In genomic region chr13:68607652-68608405, GRCm38 (mm10) we compare ENCODE assay signal across 9 mouse cellular contexts. TPM values are rescaled to one million over a fixed set of nuclear protein-coding genes. Genes with fewer than 3 reads are reported as not detected.
DNase-seq lines count a peak whose midpoint lies in the region; ATAC-seq lines count a peak whose summit lies in the region.
"Had no signal": no experiment of that assay in that cellular context is flagged by ENCODE, and none has a peak within 500 bp of the region (broad histone marks: within the 10 kb centered on the region; RNA-seq: fewer than 3 reads in every experiment).

No protein-coding gene starts in this region.

- no peak overlapping the region for H3K27ac ChIP-seq in heart, embryonic 16.5 days (ENCODE audit: low read length)
- H3K27ac ChIP-seq in forebrain, embryonic 15.5 days (replicated peaks) = no peak overlapping the region

- H3K9ac ChIP-seq in heart, embryonic 16.5 days (ENCODE audit: low read length) = peak overlapping the region; percentile 15; the same call in 1 of the 2 replicates
- H3K9ac ChIP-seq in forebrain, embryonic 15.5 days (replicated peaks) = no peak overlapping the region

- DNase-seq in heart, adult 9 months (ENCODE audit: low spot score in 2 of 2) = no peak
- peak; percentile 21 for DNase-seq in MN1 (ENCODE audit: low spot score)
- DNase-seq in lung, postnatal 10 days = peak; percentile 71
- DNase-seq in left cerebral cortex, adult 8-10 months (ENCODE audit: low spot score in 2 of 2) = no peak
- DNase-seq in layer of hippocampus, postnatal 14 days (ENCODE audit: low spot score in 2 of 2) = no peak
- no peak for DNase-seq in frontal cortex, postnatal 10 days (ENCODE audit: low spot score in 2 of 2)

- WGBS in heart, embryonic 16.5 days = 41% methylated on average over 21 of the region's 21 CpGs
- 56% methylated on average over 21 of the region's 21 CpGs for WGBS in forebrain, embryonic 15.5 days

- no peaks in the 10 kb centered on the region for H3K9me3 ChIP-seq in heart, embryonic 16.5 days (replicated peaks; ENCODE audit: control insufficient read depth, low read length)
- no peaks in the 10 kb centered on the region for H3K9me3 ChIP-seq in forebrain, embryonic 15.5 days

- no peak for ATAC-seq in heart, embryonic 16.5 days (replicated peaks; ENCODE audit: extremely low read depth, insufficient read depth, low FRiP score)
- peak; percentile 49 for ATAC-seq in forebrain, embryonic 15.5 days (replicated peaks)

- H3K4me1 ChIP-seq in heart, embryonic 16.5 days (ENCODE audit: control insufficient read depth, insufficient read depth, low read length) = no peaks in the 10 kb centered on the region; the same call in 1 of the 2 replicates
- peaks cover 3% of the 10 kb centered on the region; the same call in 1 of the 2 replicates for H3K4me1 ChIP-seq in forebrain, embryonic 15.5 days

- H3K4me2 ChIP-seq in heart, embryonic 16.5 days (ENCODE audit: low read depth, low read length) = peak overlapping the region; percentile 58
- peak overlapping the region; percentile 24; the same call in 1 of the 2 replicates for H3K4me2 ChIP-seq in forebrain, embryonic 15.5 days (replicated peaks)

- H3K27me3 ChIP-seq in heart, embryonic 16.5 days (ENCODE audit: control insufficient read depth, insufficient read depth, low read length) = no peaks in the 10 kb centered on the region
- no peaks in the 10 kb centered on the region for H3K27me3 ChIP-seq in forebrain, embryonic 15.5 days

- H3K4me3 ChIP-seq in heart, embryonic 16.5 days (ENCODE audit: low read length) = peak overlapping the region; percentile 28
- H3K4me3 ChIP-seq in forebrain, embryonic 15.5 days = no peak overlapping the region

- H3K36me3 ChIP-seq in heart, embryonic 16.5 days (ENCODE audit: control insufficient read depth, insufficient read depth) = no peaks in the 10 kb centered on the region
- no peaks in the 10 kb centered on the region for H3K36me3 ChIP-seq in forebrain, embryonic 15.5 days

RNA-seq across cellular contexts. Expression of gene 1700001L19Rik, which starts 10.6 kb away (rescaled TPM):
- polyA plus RNA-seq in heart, embryonic 16.5 days (2015; fragmentation: Nextera tagmentation; extraction: Ambion mirVana) = 0.26 and 0.70 TPM in 2 replicates
- polyA plus RNA-seq in forebrain, embryonic 15.5 days (2015; fragmentation: Nextera tagmentation; extraction: Ambion mirVana) = 3.4 and 4.3 TPM in 2 replicates
- total RNA-seq in left cerebral cortex, adult 8-10 months (2022) = 10 to 100 TPM; 17.2 to 22.3 (median 20.5) TPM
- 10 to 100 TPM; 11.3 to 16.7 TPM for total RNA-seq in layer of hippocampus, postnatal 14 days (2021)
- total RNA-seq: MEL had no signal

RNA-seq across cellular contexts. Expression of gene Fastkd3, which starts 25.8 kb away (rescaled TPM):
- polyA plus RNA-seq in heart, embryonic 16.5 days (2015; fragmentation: Nextera tagmentation; extraction: Ambion mirVana) = 18.8 and 21.8 TPM in 2 replicates
- 28.0 and 33.4 TPM in 2 replicates for polyA plus RNA-seq in forebrain, embryonic 15.5 days (2015; fragmentation: Nextera tagmentation; extraction: Ambion mirVana)
- 10 to 100 TPM; 13.7 to 21.5 (median 16.1) TPM for total RNA-seq in left cerebral cortex, adult 8-10 months (2022)
- total RNA-seq in layer of hippocampus, postnatal 14 days (2021) = 10 to 100 TPM; 14.8 to 15.8 TPM

RNA-seq across cellular contexts. Expression of gene Mtrr, which starts 25.9 kb away (rescaled TPM):
- 20.3 and 21.1 TPM in 2 replicates for polyA plus RNA-seq in heart, embryonic 16.5 days (2015; fragmentation: Nextera tagmentation; extraction: Ambion mirVana)
- polyA plus RNA-seq in forebrain, embryonic 15.5 days (2015; fragmentation: Nextera tagmentation; extraction: Ambion mirVana) = 14.3 and 14.4 TPM in 2 replicates
- 10 to 100 TPM; 13.2 to 19.0 (median 15.5) TPM for total RNA-seq in left cerebral cortex, adult 8-10 months (2022)
- total RNA-seq in layer of hippocampus, postnatal 14 days (2021) = 10 to 100 TPM; 16.7 to 23.4 TPM

Comparison
In these comparisons a context has a peak if more than half of its experiments do, and no peak if none do; other contexts are left out.
1. DNase-seq: peak in MN1 (single experiment) and lung, postnatal 10 days (single experiment); none in heart, adult 9 months (0 of 2), left cerebral cortex, adult 8-10 months (0 of 2), layer of hippocampus, postnatal 14 days (0 of 2) and frontal cortex, postnatal 10 days (0 of 2).